Mouse (Mus musculus) limb, embryonic 13.5 days (tissue): Measurements from ENCODE around the gene 0610012G03Rik. TPM values are rescaled to one million over a fixed set of nuclear protein-coding genes. Genes with fewer than 3 reads are reported as not detected.

ENCODE experiments used
- ATAC-seq: fragments of 200-750 bp; cut with Nextera tagmentation; 2 replicates; pipeline ENCODE4 v1.8.0; 2017; ENCODE audit warnings: low read depth, moderate number of reproducible peaks, moderate TSS enrichment; ENCODE audit not compliant: low FRiP score
- H3K27ac ChIP-seq: fragments of 300-500 bp; sonication (generic); 2 replicates; pipeline ENCODE4 v1.5.1; 2015; ENCODE audit warnings: inconsistent platforms, mild to moderate bottlenecking, moderate library complexity
- H3K27me3 ChIP-seq: fragments of 300-500 bp; sonication (generic); 2 replicates; pipeline ENCODE4 v1.6.1; 2015; ENCODE audit warnings: mild to moderate bottlenecking, inconsistent platforms
- H3K36me3 ChIP-seq: fragments of 300-500 bp; sonication (generic); 2 replicates; pipeline ENCODE4 v1.6.1; 2015; ENCODE audit warnings: inconsistent platforms, mild to moderate bottlenecking, moderate library complexity
- H3K4me1 ChIP-seq: fragments of 300-500 bp; sonication (generic); 2 replicates; pipeline ENCODE4 v1.6.1; 2015; ENCODE audit warnings: inconsistent platforms
- H3K4me2 ChIP-seq: fragments of 300-500 bp; sonication (generic); replicated peaks from 2 replicates; pipeline ENCODE4 v1.6.1; 2015; ENCODE audit warnings: inconsistent platforms, mild to moderate bottlenecking, moderate library complexity
- H3K4me3 ChIP-seq: fragments of 300-500 bp; sonication (generic); 2 replicates; pipeline ENCODE4 v1.5.1; 2015; ENCODE audit warnings: moderate library complexity, mild to moderate bottlenecking, inconsistent platforms
- H3K9ac ChIP-seq: fragments of 300-500 bp; sonication (generic); 2 replicates; pipeline ENCODE4 v1.6.1; 2015; ENCODE audit warnings: mild to moderate bottlenecking, inconsistent platforms
- H3K9me3 ChIP-seq: fragments of 300-500 bp; sonication (generic); 2 replicates; pipeline ENCODE4 v1.6.1; 2016; ENCODE audit warnings: inconsistent platforms
- WGBS: fragments of 180-500 bp; shearing (Covaris S2); methylation state at CpG from one replicate; pipeline ENCODE4 v1.1.7; 2015; 5-methylcytosine and 5-hydroxymethylcytosine counted together
- polyA plus RNA-seq: library from polyadenylated mRNA; unstranded; fragments of >200 nt; fragmentation: Nextera tagmentation; extraction: Ambion mirVana; gene quantifications from 2 replicates; pipeline ENCODE4 v1.2.1, GENCODE M21; 2015

Gene 0610012G03Rik
- polyA plus RNA-seq, 1 experiment from 2014 or later, result 86.6 TPM

- Histone ChIP-seq H3K9me3 (no peaks in the 10 kb centered on the region), H3K4me1 (peaks cover 38% of the 10 kb centered on the region), H3K4me2 (no peak overlapping the region), H3K9ac (no peak overlapping the region), H3K27me3 (no peaks in the 10 kb centered on the region), H3K4me3 (no peak overlapping the region), H3K27ac (no peak overlapping the region), H3K36me3 (peaks cover 8% of the 10 kb centered on the region)
- 90% methylated on average over 12 of the region's 12 CpGs for WGBS
- ATAC-seq, result no peak
Observed at GRCm38 (mm10) chr16:31944698-31945255, 3.5 kb downstream of the 0610012G03Rik start.

GRCm38 (mm10) chr16:31943980-31944379 is 4.3 kb downstream of the 0610012G03Rik start:
- no peak overlapping the region for H3K4me2 ChIP-seq
- no peak overlapping the region for H3K4me3 ChIP-seq
- H3K36me3 ChIP-seq, result peaks cover 8% of the 10 kb centered on the region
- WGBS, result 5% methylated on average over 10 of the region's 10 CpGs
- H3K9ac ChIP-seq, result no peak overlapping the region
- no peaks in the 10 kb centered on the region for H3K9me3 ChIP-seq
- no peak overlapping the region for H3K27ac ChIP-seq
- peaks cover 31% of the 10 kb centered on the region for H3K4me1 ChIP-seq
- no peaks in the 10 kb centered on the region for H3K27me3 ChIP-seq
- no peak for ATAC-seq

GRCm38 (mm10) chr16:31940586-31940985 is 7.7 kb downstream of the 0610012G03Rik start:
- Histone ChIP-seq H3K9ac (no peak overlapping the region), H3K4me3 (no peak overlapping the region), H3K4me2 (no peak overlapping the region), H3K27ac (no peak overlapping the region), H3K4me1 (peaks cover 10% of the 10 kb centered on the region), H3K9me3 (0 out of 2 replicates have a peak, but pooled peaks cover 3% of the 10 kb centered on the region), H3K36me3 (peaks cover 8% of the 10 kb centered on the region), H3K27me3 (peaks cover 16% of the 10 kb centered on the region)
- 59% methylated on average over 2 of the region's 2 CpGs for WGBS
- no peak for ATAC-seq

- H3K9me3 ChIP-seq, result 0 out of 2 replicates have a peak, but pooled peaks cover 3% of the 10 kb centered on the region
- no peak overlapping the region for H3K4me3 ChIP-seq
- H3K4me1 ChIP-seq, result peaks cover 17% of the 10 kb centered on the region
- no peak overlapping the region for H3K9ac ChIP-seq
- no peak overlapping the region for H3K27ac ChIP-seq
- WGBS, result 72% methylated on average over 6 of the region's 6 CpGs
- peaks cover 33% of the 10 kb centered on the region for H3K27me3 ChIP-seq
- no peaks in the 10 kb centered on the region for H3K36me3 ChIP-seq
- no peak overlapping the region for H3K4me2 ChIP-seq
- ATAC-seq, result no peak
Observed at GRCm38 (mm10) chr16:31938856-31939255, 9.4 kb downstream of the 0610012G03Rik start.

GRCm38 (mm10) chr16:31936568-31936967 is 11.7 kb downstream of the 0610012G03Rik start:
- Histone ChIP-seq H3K4me3 (no peak overlapping the region), H3K9ac (no peak overlapping the region), H3K27me3 (peaks cover 48% of the 10 kb centered on the region)

GRCm38 (mm10) chr16:31935091-31935979 is 13.0 kb downstream of the 0610012G03Rik start:
- Histone ChIP-seq H3K4me2 (peak overlapping the region; percentile 57), H3K9me3 (0 out of 2 replicates have a peak, but pooled peaks cover 3% of the 10 kb centered on the region), H3K4me1 (peaks cover 25% of the 10 kb centered on the region), H3K9ac (peak overlapping the region; percentile 39), H3K4me3 (peak overlapping the region; percentile 35), H3K36me3 (no peaks in the 10 kb centered on the region), H3K27ac (no peak overlapping the region), H3K27me3 (peaks cover 55% of the 10 kb centered on the region)
- WGBS, result 5% methylated on average over 36 of the region's 36 CpGs
- no peak for ATAC-seq

More at GRCm38 (mm10) chr16:31936568-31936967, 11.7 kb downstream of the 0610012G03Rik start:
- Histone ChIP-seq H3K27ac (no peak overlapping the region), H3K36me3 (no peaks in the 10 kb centered on the region), H3K4me1 (peaks cover 25% of the 10 kb centered on the region), H3K4me2 (no peak overlapping the region), H3K9me3 (0 out of 2 replicates have a peak, but pooled peaks cover 3% of the 10 kb centered on the region)
- ATAC-seq, result no peak
- WGBS, result 85% methylated on average over 4 of the region's 4 CpGs

- peaks cover 55% of the 10 kb centered on the region for H3K27me3 ChIP-seq
- H3K9ac ChIP-seq, result 0 out of 2 replicates have a peak overlapping the region, but pooled peaks have one; percentile 25
Observed at GRCm38 (mm10) chr16:31934550-31935010, 13.7 kb downstream of the 0610012G03Rik start.

GRCm38 (mm10) chr16:31933751-31934549 is 14.3 kb downstream of the 0610012G03Rik start, which contains the start of gene Pigz:
Pigz (plus strand) TSS chr16:31933851.
- peak within 1 kb of the TSS; percentile 71 for H3K9ac ChIP-seq
- WGBS, result 8% methylated on average over 42 of the region's 42 CpGs
- peak within 1 kb of the TSS; percentile 55 for H3K4me3 ChIP-seq
- H3K27ac ChIP-seq, result no peak within 1 kb of the TSS
- 0 out of 2 replicates have a peak, but pooled peaks cover 3% of the 10 kb centered on the region for H3K9me3 ChIP-seq
- peaks cover 55% of the 10 kb centered on the region for H3K27me3 ChIP-seq
- H3K4me1 ChIP-seq, result peaks cover 25% of the 10 kb centered on the region
- ATAC-seq, result no peak
- H3K36me3 ChIP-seq, result no peaks in the 10 kb centered on the region
- peak within 1 kb of the TSS; percentile 94 for H3K4me2 ChIP-seq

More at GRCm38 (mm10) chr16:31934550-31935010, 13.7 kb downstream of the 0610012G03Rik start:
- Histone ChIP-seq H3K4me2 (peak overlapping the region; percentile 57), H3K27ac (no peak overlapping the region), H3K4me3 (peak overlapping the region; percentile 55), H3K36me3 (no peaks in the 10 kb centered on the region), H3K9me3 (0 out of 2 replicates have a peak, but pooled peaks cover 3% of the 10 kb centered on the region), H3K4me1 (peaks cover 25% of the 10 kb centered on the region)
- no peak for ATAC-seq
- WGBS, result 29% methylated on average over 13 of the region's 13 CpGs

- Histone ChIP-seq H3K4me2 (peak overlapping the region; percentile 94), H3K27ac (no peak overlapping the region), H3K4me1 (peaks cover 25% of the 10 kb centered on the region), H3K4me3 (peak overlapping the region; percentile 55), H3K27me3 (peaks cover 55% of the 10 kb centered on the region), H3K9me3 (0 out of 2 replicates have a peak, but pooled peaks cover 3% of the 10 kb centered on the region), H3K9ac (peak overlapping the region; percentile 71), H3K36me3 (no peaks in the 10 kb centered on the region)
- WGBS, result under 1% methylated on average over 50 of the region's 50 CpGs
- peak; percentile 96 for ATAC-seq
Observed at GRCm38 (mm10) chr16:31932840-31933697, 15.2 kb downstream of the 0610012G03Rik start.

- Histone ChIP-seq H3K27ac (no peak overlapping the region), H3K36me3 (no peaks in the 10 kb centered on the region), H3K4me2 (peak overlapping the region; percentile 94; the same call in 1 of the 2 replicates), H3K4me1 (peaks cover 25% of the 10 kb centered on the region), H3K27me3 (peaks cover 55% of the 10 kb centered on the region), H3K4me3 (no peak overlapping the region), H3K9ac (no peak overlapping the region), H3K9me3 (0 out of 2 replicates have a peak, but pooled peaks cover 3% of the 10 kb centered on the region)
- no peak for ATAC-seq
- WGBS, result 63% methylated on average over 5 of the region's 5 CpGs
Observed at GRCm38 (mm10) chr16:31932255-31932654, 16.0 kb downstream of the 0610012G03Rik start.
